17 mouse cellular contexts compared by ENCODE assay signal in the genomic region with DNA sequence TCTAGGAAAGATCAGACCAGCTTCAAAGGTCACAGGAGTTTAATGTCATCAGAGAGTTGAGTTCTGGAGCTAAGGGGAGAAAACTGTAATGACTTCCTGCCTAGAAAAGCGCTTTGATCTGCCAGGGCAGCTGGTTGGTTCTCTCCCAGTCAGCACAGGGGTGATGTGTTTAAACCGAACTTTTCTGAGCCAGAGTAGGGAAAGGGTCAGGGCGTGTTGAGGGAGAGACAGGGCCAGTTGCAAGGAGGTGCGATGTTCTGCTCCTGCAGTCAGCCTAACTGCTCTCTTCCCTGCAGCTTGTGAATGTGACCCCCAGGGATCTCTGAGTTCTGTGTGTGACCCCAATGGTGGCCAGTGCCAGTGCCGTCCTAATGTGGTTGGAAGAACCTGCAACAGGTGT. TPM values are rescaled to one million over a fixed set of nuclear protein-coding genes. Genes with fewer than 3 reads are reported as not detected.
DNase-seq lines count a peak whose midpoint lies in the region; ATAC-seq and TF ChIP-seq lines count a peak whose summit lies in the region.
"Had no signal": no experiment of that assay in that cellular context is flagged by ENCODE, and none has a peak within 500 bp of the region (broad histone marks: within the 10 kb centered on the region; RNA-seq: fewer than 3 reads in every experiment).

No protein-coding gene starts in this region.

- 77% methylated on average over 5 of the region's 5 CpGs for WGBS in hindbrain, postnatal 0 days
- WGBS in hindbrain, embryonic 10.5 days, result 80% methylated on average over 5 of the region's 5 CpGs
- 74% methylated on average over 5 of the region's 5 CpGs for WGBS in neural tube, embryonic 13.5 days

- H3K4me1 ChIP-seq in hindbrain, postnatal 0 days (ENCODE audit: insufficient read depth, low read length), result no peaks in the 10 kb centered on the region
- peaks cover 3% of the 10 kb centered on the region; the same call in 1 of the 2 replicates for H3K4me1 ChIP-seq in hindbrain, embryonic 10.5 days (replicated peaks)
- H3K4me1 ChIP-seq in neural tube, embryonic 13.5 days (replicated peaks), result peaks cover 8% of the 10 kb centered on the region; the same call in 1 of the 2 replicates

- no peak overlapping the region for H3K9ac ChIP-seq in hindbrain, postnatal 0 days (replicated peaks; ENCODE audit: low read length)
- H3K9ac ChIP-seq in neural tube, embryonic 13.5 days, result no peak overlapping the region
- H3K9ac ChIP-seq: embryonic facial prominence, embryonic 13.5 days; limb, embryonic 15.5 days; midbrain, embryonic 15.5 days had no signal

- DNase-seq in cerebellum, adult 11 months, result peak; percentile 10
- no peak for DNase-seq in cerebellum, postnatal 10 days
- DNase-seq in hindbrain, postnatal 0 days (ENCODE audit: low spot score), result no peak
- no peak for DNase-seq in hindbrain, embryonic 10.5 days (ENCODE audit: low spot score)
- DNase-seq in neural tube, embryonic 10.5 days (ENCODE audit: extremely low spot score, low spot score), result no peak
- DNase-seq in natural killer cell, adult 2 months (ENCODE audit: low spot score in 2 of 2), result no peak
- DNase-seq: gastrocnemius, adult 2 months; kidney, adult 2 months; lung, adult 18-20 months; retina, postnatal 1 day had no signal

- peak; percentile 21; the same call in 1 of the 2 replicates for ATAC-seq in hindbrain, postnatal 0 days
- peak; percentile 36; the same call in 1 of the 2 replicates for ATAC-seq in neural tube, embryonic 13.5 days (ENCODE audit: low read depth)
- ATAC-seq: activated CD4-positive, CD25-positive, alpha-beta regulatory T cell, adult 4 months; midbrain, embryonic 15.5 days had no signal

- H3K4me3 ChIP-seq in hindbrain, postnatal 0 days (ENCODE audit: low read length), result no peak overlapping the region
- H3K4me3 ChIP-seq in hindbrain, embryonic 10.5 days, result no peak overlapping the region
- H3K4me3 ChIP-seq in neural tube, embryonic 13.5 days, result no peak overlapping the region
- H3K4me3 ChIP-seq: embryonic facial prominence, embryonic 13.5 days; heart, adult 2 months; layer of hippocampus, adult 2 months; limb, embryonic 15.5 days; midbrain, embryonic 15.5 days had no signal

- H3K36me3 ChIP-seq in hindbrain, postnatal 0 days (ENCODE audit: insufficient read depth, low read length), result no peaks in the 10 kb centered on the region
- peaks cover 22% of the 10 kb centered on the region for H3K36me3 ChIP-seq in hindbrain, embryonic 10.5 days
- no peaks in the 10 kb centered on the region for H3K36me3 ChIP-seq in neural tube, embryonic 13.5 days
- H3K36me3 ChIP-seq: midbrain, embryonic 15.5 days had no signal

- H3K9me3 ChIP-seq in hindbrain, postnatal 0 days (ENCODE audit: low read length), result no peaks in the 10 kb centered on the region
- no peaks in the 10 kb centered on the region for H3K9me3 ChIP-seq in hindbrain, embryonic 10.5 days
- H3K9me3 ChIP-seq in neural tube, embryonic 13.5 days, result no peaks in the 10 kb centered on the region
- H3K9me3 ChIP-seq: embryonic facial prominence, embryonic 13.5 days; limb, embryonic 15.5 days; midbrain, embryonic 15.5 days had no signal

- H3K27ac ChIP-seq in hindbrain, postnatal 0 days, result no peak overlapping the region
- H3K27ac ChIP-seq in hindbrain, embryonic 10.5 days, result no peak overlapping the region
- H3K27ac ChIP-seq in neural tube, embryonic 13.5 days (replicated peaks), result no peak overlapping the region
- H3K27ac ChIP-seq: embryonic facial prominence, embryonic 13.5 days; heart, adult 2 months; layer of hippocampus, adult 2 months; limb, embryonic 15.5 days; midbrain, embryonic 15.5 days had no signal

- no peaks in the 10 kb centered on the region for H3K27me3 ChIP-seq in hindbrain, postnatal 0 days (ENCODE audit: insufficient read depth, low read length)
- no peaks in the 10 kb centered on the region for H3K27me3 ChIP-seq in hindbrain, embryonic 10.5 days (ENCODE audit: insufficient read depth, poor library complexity, severe bottlenecking)
- no peaks in the 10 kb centered on the region for H3K27me3 ChIP-seq in neural tube, embryonic 13.5 days
- H3K27me3 ChIP-seq: embryonic facial prominence, embryonic 13.5 days; limb, embryonic 15.5 days; midbrain, embryonic 15.5 days had no signal

- no peak for TF ChIP-seq CTCF in hindbrain, postnatal 0 days (IDR thresholded peaks at IDR 0.05; ENCODE audit: low read depth)

- no peak overlapping the region for H3K4me2 ChIP-seq in hindbrain, postnatal 0 days (ENCODE audit: low read depth, low read length)
- H3K4me2 ChIP-seq in neural tube, embryonic 13.5 days, result no peak overlapping the region
- H3K4me2 ChIP-seq: embryonic facial prominence, embryonic 13.5 days; limb, embryonic 15.5 days; midbrain, embryonic 15.5 days had no signal

RNA-seq across cellular contexts. Expression of gene Lamb1, which starts 37.2 kb away (rescaled TPM):
- 30.9 and 36.0 TPM in 2 replicates for total RNA-seq in hindbrain, postnatal 0 days (2014; rRNA removed)
- polyA plus RNA-seq in hindbrain, postnatal 0 days (2015; fragmentation: Nextera tagmentation; extraction: Ambion mirVana), result 11.7 and 12.1 TPM in 2 replicates
- 21.8 and 23.7 TPM in 2 replicates for polyA plus RNA-seq in hindbrain, embryonic 10.5 days (2016; fragmentation: Nextera tagmentation; extraction: Ambion mirVana)
- polyA plus RNA-seq in neural tube, embryonic 13.5 days (2015; fragmentation: Nextera tagmentation; extraction: Ambion mirVana), result 27.9 and 31.0 TPM in 2 replicates
- polyA plus RNA-seq: activated CD4-positive, CD25-positive, alpha-beta regulatory T cell, adult 4 months had no signal

RNA-seq across cellular contexts. Expression of gene Dld, which starts 49.0 kb away (rescaled TPM):
- total RNA-seq in hindbrain, postnatal 0 days (2014; rRNA removed), result 28.4 and 39.5 TPM in 2 replicates
- polyA plus RNA-seq in hindbrain, postnatal 0 days (2015; fragmentation: Nextera tagmentation; extraction: Ambion mirVana), result 128 and 138 TPM in 2 replicates
- polyA plus RNA-seq in hindbrain, embryonic 10.5 days (2016; fragmentation: Nextera tagmentation; extraction: Ambion mirVana), result 115 and 129 TPM in 2 replicates
- polyA plus RNA-seq in neural tube, embryonic 13.5 days (2015; fragmentation: Nextera tagmentation; extraction: Ambion mirVana), result 125 and 139 TPM in 2 replicates
